Mouse (Mus musculus) CD4-positive, CD25-positive, alpha-beta regulatory T cell, adult 2 months (primary cell): Measurements from ENCODE around the gene Adk.
"Not testable (repeated sequence)": the region's sequence is repeated elsewhere in the genome, so short reads cannot be mapped to it uniquely, and the experiment has no call there.

Experiments
- DNase-seq: peaks from one replicate; pipeline ENCODE4 v3.0.0-alpha.2; 2012; ENCODE audit warnings: low read depth, low spot score

Gene Adk

GRCm38 (mm10) chr14:21064321-21064720, 11.9 kb downstream of the Adk start:
- DNase-seq, result peak; percentile 43

GRCm38 (mm10) chr14:21065490-21066162, 13.3 kb downstream of the Adk start:
- DNase-seq, result no peak

- DNase-seq, result peak; percentile 29
Measured at GRCm38 (mm10) chr14:21069594-21069993, 17.2 kb downstream of the Adk start.

GRCm38 (mm10) chr14:21073981-21074380, 21.6 kb downstream of the Adk start:
- DNase-seq, result no peak

GRCm38 (mm10) chr14:21074398-21075320, 22.3 kb downstream of the Adk start:
- DNase-seq, result no peak

- peak; percentile 93 for DNase-seq
Measured at GRCm38 (mm10) chr14:21075751-21076500, 23.6 kb downstream of the Adk start.

GRCm38 (mm10) chr14:21076501-21077194, 24.3 kb downstream of the Adk start:
- DNase-seq, result no peak

- DNase-seq, result peak; percentile 19
Measured at GRCm38 (mm10) chr14:21077939-21078338, 25.6 kb downstream of the Adk start.

GRCm38 (mm10) chr14:21078511-21078910, 26.1 kb downstream of the Adk start:
- DNase-seq, result peak; percentile 55

GRCm38 (mm10) chr14:21082823-21083222, 30.4 kb downstream of the Adk start:
- DNase-seq, result no peak

- DNase-seq, result no peak
Measured at GRCm38 (mm10) chr14:21085666-21086065, 33.3 kb downstream of the Adk start.

GRCm38 (mm10) chr14:21086106-21086505, 33.7 kb downstream of the Adk start:
- no peak for DNase-seq

- DNase-seq, result no peak
Measured at GRCm38 (mm10) chr14:21086827-21087351, 34.5 kb downstream of the Adk start.

- DNase-seq, result no peak
Measured at GRCm38 (mm10) chr14:21087390-21088060, 35.2 kb downstream of the Adk start.

GRCm38 (mm10) chr14:21088731-21089130, 36.4 kb downstream of the Adk start:
- no peak for DNase-seq

- DNase-seq, result no peak
Measured at GRCm38 (mm10) chr14:21090400-21090799, 38.0 kb downstream of the Adk start.

GRCm38 (mm10) chr14:21090930-21091486, 38.6 kb downstream of the Adk start:
- no peak for DNase-seq

- not testable (repeated sequence) for DNase-seq
Measured at GRCm38 (mm10) chr14:21094161-21094560, 41.8 kb downstream of the Adk start.

GRCm38 (mm10) chr14:21096279-21096678, 43.9 kb downstream of the Adk start:
- DNase-seq, result no peak

GRCm38 (mm10) chr14:21096689-21097088, 44.3 kb downstream of the Adk start:
- DNase-seq, result no peak
